Comparison of ENCODE assay signal across 8 mouse cellular contexts in genomic region chr15:28154822-28155501, GRCm38 (mm10). TPM values are rescaled to one million over a fixed set of nuclear protein-coding genes. Genes with fewer than 3 reads are reported as not detected.
DNase-seq lines count a peak whose midpoint lies in the region; ATAC-seq and TF ChIP-seq lines count a peak whose summit lies in the region.

No protein-coding gene starts in this region.

- H3K27me3 ChIP-seq in heart, embryonic 11.5 days (ENCODE audit: control insufficient read depth, insufficient read depth, low read length), result no peaks in the 10 kb centered on the region
- H3K27me3 ChIP-seq in liver, embryonic 11.5 days (replicated peaks; ENCODE audit: control insufficient read depth, insufficient read depth, low read length), result no peaks in the 10 kb centered on the region

- H3K4me2 ChIP-seq in heart, embryonic 11.5 days, result peak overlapping the region; percentile 79
- H3K4me2 ChIP-seq in liver, embryonic 11.5 days, result peak overlapping the region; percentile 42

- H3K27ac ChIP-seq in gastrocnemius, adult 2 months, result no peak overlapping the region
- H3K27ac ChIP-seq in heart, embryonic 11.5 days (ENCODE audit: low read depth, low read length), result no peak overlapping the region
- no peak overlapping the region for H3K27ac ChIP-seq in liver, embryonic 11.5 days (ENCODE audit: low read depth, low read length)
- H3K27ac ChIP-seq in olfactory bulb, adult 2 months (ENCODE audit: insufficient read depth, low read depth, low read length), result no peak overlapping the region

- peak; percentile 3; the same call in 1 of the 2 replicates for TF ChIP-seq CTCF in gastrocnemius, adult 2 months (IDR thresholded peaks at IDR 0.05)
- TF ChIP-seq CTCF in olfactory bulb, adult 2 months (IDR thresholded peaks at IDR 0.05; ENCODE audit: insufficient read depth, low read depth, low read length), result peak; percentile 42; the same call in 1 of the 2 replicates

- H3K36me3 ChIP-seq in heart, embryonic 11.5 days (ENCODE audit: control insufficient read depth, insufficient read depth, low read length), result no peaks in the 10 kb centered on the region
- no peaks in the 10 kb centered on the region for H3K36me3 ChIP-seq in liver, embryonic 11.5 days (ENCODE audit: control insufficient read depth, insufficient read depth, low read length)

- peak; percentile 25 for DNase-seq in gastrocnemius, adult 2 months
- DNase-seq in gastrocnemius, postnatal 4 days (ENCODE audit: low spot score in 2 of 2), result no peak
- peak; percentile 34 to 38 for DNase-seq in cerebellum, postnatal 36 days
- peak; percentile 3 to 44 for DNase-seq in kidney, postnatal 25 days
- peak; percentile 46 for DNase-seq in liver, embryonic 11.5 days (ENCODE audit: low spot score)
- no peak for DNase-seq in thymus, postnatal 0 days (ENCODE audit: low spot score)

- ATAC-seq in heart, embryonic 11.5 days (replicated peaks; ENCODE audit: insufficient number of reproducible peaks, low FRiP score, low TSS enrichment), result peak; percentile 67
- ATAC-seq in liver, embryonic 11.5 days (replicated peaks; ENCODE audit: low FRiP score), result 0 out of 2 replicates have a peak, but pooled peaks have one; percentile 26

- intact Hi-C loops in gastrocnemius, adult 2 months (cut with DNase I), result loop anchor here (5.0 to 10.0 kb wide), 2 partner anchors 120 to 233 kb away; no protein-coding TSS in a partner anchor

- no peaks in the 10 kb centered on the region for H3K9me3 ChIP-seq in heart, embryonic 11.5 days (replicated peaks; ENCODE audit: control insufficient read depth, low read length)
- no peaks in the 10 kb centered on the region for H3K9me3 ChIP-seq in liver, embryonic 11.5 days (ENCODE audit: control insufficient read depth, low read length)

- H3K4me1 ChIP-seq in heart, embryonic 11.5 days (ENCODE audit: control insufficient read depth, insufficient read depth, low read length), result 0 out of 2 replicates have a peak, but pooled peaks cover 2% of the 10 kb centered on the region
- H3K4me1 ChIP-seq in liver, embryonic 11.5 days (replicated peaks; ENCODE audit: control insufficient read depth, insufficient read depth, low read length), result 0 out of 2 replicates have a peak, but pooled peaks cover 7% of the 10 kb centered on the region
- H3K4me1 ChIP-seq in olfactory bulb, adult 2 months (ENCODE audit: control insufficient read depth, insufficient read depth, low read length), result peaks cover 8% of the 10 kb centered on the region; the same call in 1 of the 2 replicates

- H3K4me3 ChIP-seq in gastrocnemius, adult 2 months, result peak overlapping the region; percentile 57
- H3K4me3 ChIP-seq in heart, embryonic 11.5 days (ENCODE audit: low read depth, low read length), result peak overlapping the region; percentile 41
- H3K4me3 ChIP-seq in liver, embryonic 11.5 days (ENCODE audit: low read depth, low read length), result peak overlapping the region; percentile 10; the same call in 1 of the 2 replicates
- H3K4me3 ChIP-seq in olfactory bulb, adult 2 months (ENCODE audit: insufficient read depth, low read depth, low read length), result peak overlapping the region; percentile 37

- WGBS in heart, embryonic 11.5 days (ENCODE audit: insufficient replicate concordance), result 9% methylated on average over 26 of the region's 27 CpGs
- 9% methylated on average over 27 of the region's 27 CpGs for WGBS in liver, embryonic 11.5 days
- WGBS in olfactory bulb, adult 2 months, result 11% methylated on average over 26 of the region's 27 CpGs

- H3K9ac ChIP-seq in heart, embryonic 11.5 days (ENCODE audit: low read depth, low read length), result 0 out of 2 replicates have a peak overlapping the region, but pooled peaks have one; percentile 49
- no peak overlapping the region for H3K9ac ChIP-seq in liver, embryonic 11.5 days (ENCODE audit: low read depth, low read length)

- no peak for TF ChIP-seq POLR2A in olfactory bulb, adult 2 months (IDR thresholded peaks at IDR 0.05; ENCODE audit: insufficient read depth, low read depth, low read length)

RNA-seq across cellular contexts. Expression of gene Dnah5, which starts 48.6 kb away (rescaled TPM):
- total RNA-seq in gastrocnemius, adult 2 months (2021), result not detected
- under 1 TPM; 0.08 to 0.10 TPM for total RNA-seq in gastrocnemius, postnatal 4 days (2021)
- polyA plus RNA-seq in heart, embryonic 11.5 days (2014; fragmentation: Nextera tagmentation; extraction: Ambion mirVana), result 0.03 TPM in 2 replicates
- polyA plus RNA-seq in liver, embryonic 11.5 days (2014; fragmentation: Nextera tagmentation; extraction: Ambion mirVana), result 0.01 and 0.03 TPM in 2 replicates
- not detected in 2 replicates for polyA plus RNA-seq in olfactory bulb, adult 2 months (2012; ENCODE audit: insufficient read depth, insufficient read length, low replicate concordance, missing spikeins)
- 0.03 and 0.08 TPM in 2 replicates for polyA plus RNA-seq in thymus, postnatal 0 days (2015; fragmentation: Nextera tagmentation; extraction: Ambion mirVana)

Comparison
In these comparisons a context has a peak if more than half of its experiments do, and no peak if none do; other contexts are left out.
1. DNase-seq: peak in gastrocnemius, adult 2 months (single experiment), cerebellum, postnatal 36 days (2 of 2), kidney, postnatal 25 days (2 of 2) and liver, embryonic 11.5 days (single experiment); none in gastrocnemius, postnatal 4 days (0 of 2) and thymus, postnatal 0 days (single experiment).
2. Peak in every context shown above with its lines, with median percentiles within 50 percentile points of each other: H3K4me3 ChIP-seq.